Mouse (Mus musculus) E14TG2a.4 (cell line): Measurements from ENCODE around the gene Agbl4.

Source experiments
- H3K27me3 ChIP-seq: 2 replicates; pipeline ENCODE4 v1.6.1; 2014; ENCODE audit warnings: low read length, control low read depth; ENCODE audit not compliant: insufficient read depth
- H3K36me3 ChIP-seq: 2 replicates; pipeline ENCODE4 v1.6.1; 2014; ENCODE audit warnings: low read length, control low read depth; ENCODE audit not compliant: insufficient read depth
- H3K4me1 ChIP-seq: replicated peaks from 2 replicates; pipeline ENCODE4 v1.6.1; 2014; ENCODE audit warnings: low read depth, low read length, control low read depth
- H3K4me3 ChIP-seq: replicated peaks from 2 replicates; pipeline ENCODE4 v1.5.1; 2014; ENCODE audit warnings: mild to moderate bottlenecking, low read length
- H3K9me3 ChIP-seq: 2 replicates; pipeline ENCODE4 v1.6.1; 2014; ENCODE audit warnings: low read length, control low read depth
- CTCF ChIP-seq: conservative IDR thresholded peaks from 2 replicates; pipeline ENCODE4 v1.5.1; 2014; ENCODE audit warnings: low read length
- NANOG ChIP-seq: IDR thresholded peaks from 2 replicates; pipeline ENCODE4 v1.6.1; 2014; ENCODE audit warnings: borderline replicate concordance, low read length, mixed read lengths
- POU5F1 ChIP-seq: IDR thresholded peaks from 2 replicates; pipeline ENCODE4 v1.6.1; 2014; ENCODE audit warnings: low read length, borderline replicate concordance

The Agbl4 gene

GRCm38 (mm10) chr4:111510129-111510528 is 1112.7 kb downstream of the Agbl4 start:
- no peak for TF ChIP-seq CTCF
- TF ChIP-seq NANOG = no peak
- TF ChIP-seq POU5F1 = no peak

GRCm38 (mm10) chr4:111513921-111514320 is 1116.5 kb downstream of the Agbl4 start:
- H3K9me3 ChIP-seq = no peaks in the 10 kb centered on the region
- no peaks in the 10 kb centered on the region for H3K36me3 ChIP-seq
- H3K4me3 ChIP-seq = no peak overlapping the region
- H3K4me1 ChIP-seq = peaks cover 2% of the 10 kb centered on the region; the same call in 1 of the 2 replicates
- H3K27me3 ChIP-seq = no peaks in the 10 kb centered on the region
- TF ChIP-seq NANOG (no peak), POU5F1 (no peak), CTCF (no peak)

More at GRCm38 (mm10) chr4:111510129-111510528, 1112.7 kb downstream of the Agbl4 start:
- no peaks in the 10 kb centered on the region for H3K4me1 ChIP-seq
- no peak overlapping the region for H3K4me3 ChIP-seq
- H3K9me3 ChIP-seq = no peaks in the 10 kb centered on the region
- H3K27me3 ChIP-seq = no peaks in the 10 kb centered on the region
- no peaks in the 10 kb centered on the region for H3K36me3 ChIP-seq

- H3K36me3 ChIP-seq = no peaks in the 10 kb centered on the region
- H3K9me3 ChIP-seq = no peaks in the 10 kb centered on the region
- H3K27me3 ChIP-seq = no peaks in the 10 kb centered on the region
- no peak for TF ChIP-seq NANOG
- TF ChIP-seq CTCF = no peak
- no peak for TF ChIP-seq POU5F1
- H3K4me3 ChIP-seq = no peak overlapping the region
- peaks cover 2% of the 10 kb centered on the region; the same call in 1 of the 2 replicates for H3K4me1 ChIP-seq
Measured at GRCm38 (mm10) chr4:111516136-111516535, 1118.7 kb downstream of the Agbl4 start.

- no peaks in the 10 kb centered on the region for H3K27me3 ChIP-seq
- no peaks in the 10 kb centered on the region for H3K9me3 ChIP-seq
- no peaks in the 10 kb centered on the region for H3K36me3 ChIP-seq
- peaks cover 2% of the 10 kb centered on the region; the same call in 1 of the 2 replicates for H3K4me1 ChIP-seq
- TF ChIP-seq CTCF = no peak
- TF ChIP-seq POU5F1 = no peak
- no peak for TF ChIP-seq NANOG
- no peak overlapping the region for H3K4me3 ChIP-seq
Measured at GRCm38 (mm10) chr4:111517063-111517792, 1119.8 kb downstream of the Agbl4 start.

- Histone ChIP-seq H3K27me3 (no peaks in the 10 kb centered on the region), H3K36me3 (no peaks in the 10 kb centered on the region), H3K9me3 (no peaks in the 10 kb centered on the region), H3K4me1 (peaks cover 2% of the 10 kb centered on the region; the same call in 1 of the 2 replicates), H3K4me3 (no peak overlapping the region)
- TF ChIP-seq POU5F1 (no peak), CTCF (no peak)
Measured at GRCm38 (mm10) chr4:111518191-111518590, 1120.7 kb downstream of the Agbl4 start.

- Histone ChIP-seq H3K36me3 (no peaks in the 10 kb centered on the region), H3K9me3 (no peaks in the 10 kb centered on the region), H3K4me3 (no peak overlapping the region), H3K27me3 (no peaks in the 10 kb centered on the region), H3K4me1 (peaks cover 2% of the 10 kb centered on the region; the same call in 1 of the 2 replicates)
- no peak for TF ChIP-seq POU5F1
- no peak for TF ChIP-seq CTCF
- TF ChIP-seq NANOG = no peak
Measured at GRCm38 (mm10) chr4:111519267-111519666, 1121.8 kb downstream of the Agbl4 start.

GRCm38 (mm10) chr4:111520006-111520405 is 1122.5 kb downstream of the Agbl4 start:
- no peaks in the 10 kb centered on the region for H3K36me3 ChIP-seq
- H3K4me3 ChIP-seq = no peak overlapping the region
- peaks cover 2% of the 10 kb centered on the region; the same call in 1 of the 2 replicates for H3K4me1 ChIP-seq
- no peaks in the 10 kb centered on the region for H3K9me3 ChIP-seq
- no peak for TF ChIP-seq NANOG
- TF ChIP-seq CTCF = no peak
- TF ChIP-seq POU5F1 = no peak
- no peaks in the 10 kb centered on the region for H3K27me3 ChIP-seq

GRCm38 (mm10) chr4:111522974-111523373 is 1125.5 kb downstream of the Agbl4 start:
- H3K36me3 ChIP-seq = no peaks in the 10 kb centered on the region
- H3K4me3 ChIP-seq = no peak overlapping the region

GRCm38 (mm10) chr4:111528961-111529360 is 1131.5 kb downstream of the Agbl4 start:
- Histone ChIP-seq H3K4me1 (no peaks in the 10 kb centered on the region), H3K9me3 (no peaks in the 10 kb centered on the region), H3K27me3 (no peaks in the 10 kb centered on the region), H3K36me3 (no peaks in the 10 kb centered on the region), H3K4me3 (no peak overlapping the region)
- no peak for TF ChIP-seq CTCF
- no peak for TF ChIP-seq NANOG
- no peak for TF ChIP-seq POU5F1

More at GRCm38 (mm10) chr4:111522974-111523373, 1125.5 kb downstream of the Agbl4 start:
- no peaks in the 10 kb centered on the region for H3K9me3 ChIP-seq
- no peaks in the 10 kb centered on the region for H3K4me1 ChIP-seq
- no peak for TF ChIP-seq NANOG
- TF ChIP-seq CTCF = no peak
- no peaks in the 10 kb centered on the region for H3K27me3 ChIP-seq
